Mouse (Mus musculus) ES-Bruce4 (cell line): ENCODE data around the gene Bsnd. TPM values are rescaled to one million over a fixed set of nuclear protein-coding genes. Genes with fewer than 3 reads are reported as not detected.

ENCODE experiments used
- H3K27ac ChIP-seq: 2 replicates; pipeline ENCODE4 v1.5.1; 2012; ENCODE audit warnings: low read length, inconsistent platforms; ENCODE audit not compliant: insufficient read depth
- H3K27me3 ChIP-seq: 2 replicates; pipeline ENCODE4 v1.6.1; 2012; ENCODE audit warnings: mild to moderate bottlenecking, low read length, inconsistent platforms; ENCODE audit not compliant: control insufficient read depth, poor library complexity, insufficient read depth, severe bottlenecking
- H3K36me3 ChIP-seq: 2 replicates; pipeline ENCODE4 v1.6.1; 2012; ENCODE audit warnings: inconsistent platforms, mild to moderate bottlenecking, low read length, moderate library complexity; ENCODE audit not compliant: control insufficient read depth, poor library complexity, insufficient read depth, severe bottlenecking
- H3K4me1 ChIP-seq: one replicate; pipeline ENCODE4 v1.8.1; 2011; ENCODE audit warnings: low read length; ENCODE audit not compliant: control insufficient read depth, insufficient read depth
- H3K4me3 ChIP-seq: 2 replicates; pipeline ENCODE4 v1.5.1; 2011; ENCODE audit warnings: low read depth, mild to moderate bottlenecking, low read length
- H3K9ac ChIP-seq: 2 replicates; pipeline ENCODE4 v1.6.1; 2012; ENCODE audit warnings: low read depth, mild to moderate bottlenecking, inconsistent platforms; ENCODE audit not compliant: poor library complexity, severe bottlenecking
- H3K9me3 ChIP-seq: replicated peaks from 2 replicates; pipeline ENCODE4 v1.6.1; 2012; ENCODE audit warnings: mild to moderate bottlenecking, low read length, inconsistent platforms; ENCODE audit not compliant: control insufficient read depth, poor library complexity, insufficient read depth, severe bottlenecking
- CTCF ChIP-seq: IDR thresholded peaks from one replicate; pipeline ENCODE4 v1.8.1; 2011; ENCODE audit warnings: low read depth, low read length
- EP300 ChIP-seq: IDR thresholded peaks from 2 replicates; pipeline ENCODE4 v1.6.1; 2011; ENCODE audit warnings: low read depth, low read length; ENCODE audit not compliant: insufficient read depth
- POLR2A ChIP-seq: IDR thresholded peaks from one replicate; pipeline ENCODE4 v1.8.1; 2011; ENCODE audit warnings: low read length; ENCODE audit not compliant: insufficient read depth
- polyA plus RNA-seq: library from polyadenylated mRNA; stranded (reverse); fragments of >200 nt; gene quantifications from 2 replicates; pipeline ENCODE4 v1.2.4, GENCODE M21; 2011; ENCODE audit warnings: low read depth; ENCODE audit not compliant: missing spikeins, insufficient read depth, insufficient read length

Bsnd gene
- polyA plus RNA-seq, 1 experiment: not detected

- Histone ChIP-seq H3K4me1 (no peaks in the 10 kb centered on the region), H3K9ac (no peak overlapping the region), H3K4me3 (peak overlapping the region; percentile 54)
Observed at GRCm38 (mm10) chr4:106529375-106530112, 37.5 kb upstream of the Bsnd start.

GRCm38 (mm10) chr4:106527856-106528547 lies 35.9 kb upstream of the Bsnd start:
- Histone ChIP-seq H3K27ac (no peak overlapping the region), H3K4me1 (no peaks in the 10 kb centered on the region)
- TF ChIP-seq EP300: no peak
- TF ChIP-seq CTCF: no peak

More at GRCm38 (mm10) chr4:106529375-106530112, 37.5 kb upstream of the Bsnd start:
- Histone ChIP-seq H3K27ac (no peak overlapping the region), H3K27me3 (no peaks in the 10 kb centered on the region), H3K9me3 (no peaks in the 10 kb centered on the region), H3K36me3 (no peaks in the 10 kb centered on the region)
- TF ChIP-seq EP300 (0 out of 2 replicates have a peak, but pooled peaks have one; percentile 29), CTCF (peak; percentile 100), POLR2A (no peak)

GRCm38 (mm10) chr4:106525001-106525400 lies 32.9 kb upstream of the Bsnd start:
- no peaks in the 10 kb centered on the region for H3K36me3 ChIP-seq
- no peaks in the 10 kb centered on the region for H3K4me1 ChIP-seq
- no peak overlapping the region for H3K27ac ChIP-seq
- no peak overlapping the region for H3K9ac ChIP-seq
- no peaks in the 10 kb centered on the region for H3K27me3 ChIP-seq
- H3K4me3 ChIP-seq: no peak overlapping the region
- TF ChIP-seq EP300 (no peak), CTCF (no peak), POLR2A (no peak)
- H3K9me3 ChIP-seq: no peaks in the 10 kb centered on the region; the same call in 1 of the 2 replicates

More at GRCm38 (mm10) chr4:106527856-106528547, 35.9 kb upstream of the Bsnd start:
- no peaks in the 10 kb centered on the region for H3K36me3 ChIP-seq
- no peaks in the 10 kb centered on the region for H3K27me3 ChIP-seq
- no peaks in the 10 kb centered on the region for H3K9me3 ChIP-seq
- H3K4me3 ChIP-seq: no peak overlapping the region
- H3K9ac ChIP-seq: no peak overlapping the region

- Histone ChIP-seq H3K9me3 (no peaks in the 10 kb centered on the region; the same call in 1 of the 2 replicates), H3K9ac (no peak overlapping the region), H3K36me3 (no peaks in the 10 kb centered on the region), H3K4me3 (no peak overlapping the region), H3K4me1 (no peaks in the 10 kb centered on the region), H3K27me3 (no peaks in the 10 kb centered on the region), H3K27ac (no peak overlapping the region)
- TF ChIP-seq EP300 (no peak), CTCF (no peak), POLR2A (no peak)
Observed at GRCm38 (mm10) chr4:106524131-106524530, 32.0 kb upstream of the Bsnd start.

GRCm38 (mm10) chr4:106522547-106522946 lies 30.5 kb upstream of the Bsnd start:
- H3K9me3 ChIP-seq: no peaks in the 10 kb centered on the region; the same call in 1 of the 2 replicates
- H3K36me3 ChIP-seq: no peaks in the 10 kb centered on the region
- no peak overlapping the region for H3K9ac ChIP-seq
- no peaks in the 10 kb centered on the region for H3K27me3 ChIP-seq
- H3K27ac ChIP-seq: no peak overlapping the region
- H3K4me1 ChIP-seq: no peaks in the 10 kb centered on the region
- H3K4me3 ChIP-seq: no peak overlapping the region
- TF ChIP-seq CTCF: no peak
- TF ChIP-seq POLR2A: no peak

- no peaks in the 10 kb centered on the region for H3K27me3 ChIP-seq
- no peak overlapping the region for H3K9ac ChIP-seq
- TF ChIP-seq EP300 (no peak), POLR2A (no peak), CTCF (no peak)
- H3K4me1 ChIP-seq: no peaks in the 10 kb centered on the region
- H3K4me3 ChIP-seq: no peak overlapping the region
- no peaks in the 10 kb centered on the region for H3K36me3 ChIP-seq
- H3K9me3 ChIP-seq: no peaks in the 10 kb centered on the region
- no peak overlapping the region for H3K27ac ChIP-seq
Observed at GRCm38 (mm10) chr4:106514606-106515005, 22.5 kb upstream of the Bsnd start.
